ENCODE assay signal across 20 mouse cellular contexts in genomic region chr9:77032430-77033154, GRCm38 (mm10). TPM values are rescaled to one million over a fixed set of nuclear protein-coding genes. Genes with fewer than 3 reads are reported as not detected.
DNase-seq lines count a peak whose midpoint lies in the region; ATAC-seq lines count a peak whose summit lies in the region.
"Had no signal": no experiment of that assay in that cellular context is flagged by ENCODE, and none has a peak within 500 bp of the region (broad histone marks: within the 10 kb centered on the region; RNA-seq: fewer than 3 reads in every experiment).

No protein-coding gene starts in this region.

- H3K36me3 ChIP-seq in kidney, embryonic 15.5 days, result no peaks in the 10 kb centered on the region
- H3K36me3 ChIP-seq: G1E; liver, embryonic 15.5 days; neural tube, embryonic 15.5 days had no signal

- no peak overlapping the region for H3K4me3 ChIP-seq in kidney, embryonic 15.5 days (replicated peaks)
- H3K4me3 ChIP-seq: erythroblast, embryonic 14.5 days; liver, embryonic 15.5 days; megakaryocyte, embryonic 14.5 days; neural tube, embryonic 15.5 days had no signal

- 39% methylated on average over 9 of the region's 9 CpGs for WGBS in kidney, embryonic 15.5 days

- no peaks in the 10 kb centered on the region for H3K27me3 ChIP-seq in kidney, embryonic 15.5 days
- H3K27me3 ChIP-seq: liver, embryonic 15.5 days; megakaryocyte, embryonic 14.5 days; neural tube, embryonic 15.5 days had no signal

- no peaks in the 10 kb centered on the region for H3K9me3 ChIP-seq in kidney, embryonic 15.5 days (replicated peaks)
- H3K9me3 ChIP-seq: liver, embryonic 15.5 days; megakaryocyte, embryonic 14.5 days; neural tube, embryonic 15.5 days had no signal

- H3K4me1 ChIP-seq in kidney, embryonic 15.5 days, result no peaks in the 10 kb centered on the region
- H3K4me1 ChIP-seq: liver, embryonic 15.5 days; megakaryocyte, embryonic 14.5 days; neural tube, embryonic 15.5 days had no signal

- H3K9ac ChIP-seq in kidney, embryonic 15.5 days, result no peak overlapping the region
- H3K9ac ChIP-seq: liver, embryonic 15.5 days; neural tube, embryonic 15.5 days had no signal

- ATAC-seq in kidney, embryonic 15.5 days (replicated peaks; ENCODE audit: low FRiP score), result 0 out of 2 replicates have a peak, but pooled peaks have one; percentile 33

- no peak for DNase-seq in kidney, postnatal 25 days
- peak; percentile 68 for DNase-seq in embryo, embryonic 11 days
- peak; percentile 19 for DNase-seq in fibroblast of lung, adult 2 months (ENCODE audit: low read depth)
- DNase-seq in testis, postnatal 10 days (ENCODE audit: low spot score), result no peak
- DNase-seq in cerebellum, adult 9-11 months, result no peak
- DNase-seq in spleen, adult 18-20 months, result no peak
- DNase-seq: adrenal gland, postnatal 10 days; cerebellum, adult 9-10 months; gastrocnemius, postnatal 14 days; heart, postnatal 14 days; lung, postnatal 10 days; right cerebral cortex, adult 18-20 months had no signal

- no peak overlapping the region for H3K27ac ChIP-seq in kidney, embryonic 15.5 days
- H3K27ac ChIP-seq: liver, embryonic 15.5 days; neural tube, embryonic 15.5 days had no signal

- no peak overlapping the region for H3K4me2 ChIP-seq in kidney, embryonic 15.5 days
- H3K4me2 ChIP-seq: liver, embryonic 15.5 days; neural tube, embryonic 15.5 days had no signal

RNA-seq across cellular contexts. Expression of gene Tinag, which starts 13.0 kb away (rescaled TPM):
- 13.5 and 13.8 TPM in 2 replicates for polyA plus RNA-seq in kidney, embryonic 15.5 days (2015; fragmentation: Nextera tagmentation; extraction: Ambion mirVana)
- polyA plus RNA-seq: erythroblast, embryonic 14.5 days; frontal cortex, adult 2 months; G1E; neural tube, embryonic 15.5 days; testis, adult 2 months had no signal

Comparison
In these comparisons a context has a peak if more than half of its experiments do, and no peak if none do; other contexts are left out.
1. DNase-seq: peak in embryo, embryonic 11 days (single experiment) and fibroblast of lung, adult 2 months (single experiment); none in kidney, postnatal 25 days (0 of 2), testis, postnatal 10 days (single experiment), cerebellum, adult 9-11 months (single experiment) and spleen, adult 18-20 months (0 of 2).